Mouse (Mus musculus) erythroblast, embryonic 14.5 days (primary cell): ENCODE measurements around the gene Krt12.

ENCODE experiments used
- GATA1 ChIP-seq: IDR thresholded peaks from 2 replicates; pipeline ENCODE4 v1.6.1; 2012; ENCODE audit warnings: low read length, inconsistent platforms, mixed read lengths
- TAL1 ChIP-seq: IDR thresholded peaks from 3 replicates; pipeline ENCODE4 v1.6.1; 2012; ENCODE audit warnings: low read length, inconsistent platforms, mixed read lengths

- no peak for TF ChIP-seq TAL1
- TF ChIP-seq GATA1 = no peak
These were observed 52.1 kb downstream of the Krt12 start for GRCm38 (mm10) chr11:99369853-99370451.
